Mouse (Mus musculus): ENCODE measurements around the gene Txndc2.

Gene Txndc2

DNA sequence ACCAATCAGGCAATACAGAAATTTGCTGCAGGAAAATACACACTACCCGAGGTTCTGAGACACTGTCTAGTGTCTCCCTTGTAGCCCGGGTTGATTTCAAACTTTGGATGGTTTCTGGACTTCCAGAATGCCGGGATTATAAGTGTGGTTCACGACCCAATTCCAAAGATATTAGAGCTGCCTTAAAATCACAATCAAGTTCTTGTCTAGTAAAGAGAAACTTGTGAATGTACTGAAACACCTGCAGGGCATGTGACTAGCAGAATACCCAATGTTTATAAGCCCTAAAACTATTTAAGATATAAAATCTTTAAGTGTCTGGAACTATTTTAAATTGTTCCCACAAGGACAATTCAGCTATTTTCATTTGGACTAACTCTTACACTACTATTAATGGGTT, 30.2 kb downstream of the Txndc2 start:
- no peak for DNase-seq

DNA sequence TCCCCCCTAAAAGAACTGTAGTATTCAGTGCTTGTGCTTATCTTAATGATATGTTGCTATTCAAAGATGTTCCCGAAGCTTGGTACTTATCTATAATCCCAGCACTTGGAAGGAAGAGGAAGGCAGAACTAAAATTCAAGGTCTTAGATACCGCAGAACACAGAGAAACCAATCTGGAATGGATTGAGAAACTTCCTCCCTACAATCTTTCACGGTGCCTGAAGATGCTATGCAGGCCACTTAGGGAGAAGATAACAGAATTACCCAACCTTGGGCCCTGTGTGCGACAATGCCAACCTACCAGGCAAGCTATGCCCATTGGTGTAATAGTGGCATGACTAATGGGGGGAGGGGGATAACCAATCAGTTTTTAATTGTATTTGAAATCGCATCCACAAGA, 33.2 kb downstream of the Txndc2 start:
- DNase-seq: no peak

DNA sequence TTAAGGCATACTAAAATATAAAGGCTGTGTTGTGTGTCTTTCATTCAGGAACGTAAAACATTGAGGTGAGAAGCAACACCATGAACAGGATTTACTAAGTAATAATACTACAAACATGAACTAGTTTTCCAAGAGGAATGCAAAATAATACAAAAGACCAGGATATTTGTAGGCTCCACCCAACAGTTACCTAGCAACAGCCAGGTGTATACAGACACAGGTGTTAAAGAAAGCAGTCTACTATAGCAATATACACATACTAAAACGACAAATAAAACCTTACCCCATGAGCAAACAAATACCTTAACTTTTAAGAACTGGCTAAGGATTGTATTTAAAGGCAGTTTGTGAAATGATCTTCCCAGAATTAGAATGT, 33.7 kb downstream of the Txndc2 start:
- DNase-seq: no peak

DNA sequence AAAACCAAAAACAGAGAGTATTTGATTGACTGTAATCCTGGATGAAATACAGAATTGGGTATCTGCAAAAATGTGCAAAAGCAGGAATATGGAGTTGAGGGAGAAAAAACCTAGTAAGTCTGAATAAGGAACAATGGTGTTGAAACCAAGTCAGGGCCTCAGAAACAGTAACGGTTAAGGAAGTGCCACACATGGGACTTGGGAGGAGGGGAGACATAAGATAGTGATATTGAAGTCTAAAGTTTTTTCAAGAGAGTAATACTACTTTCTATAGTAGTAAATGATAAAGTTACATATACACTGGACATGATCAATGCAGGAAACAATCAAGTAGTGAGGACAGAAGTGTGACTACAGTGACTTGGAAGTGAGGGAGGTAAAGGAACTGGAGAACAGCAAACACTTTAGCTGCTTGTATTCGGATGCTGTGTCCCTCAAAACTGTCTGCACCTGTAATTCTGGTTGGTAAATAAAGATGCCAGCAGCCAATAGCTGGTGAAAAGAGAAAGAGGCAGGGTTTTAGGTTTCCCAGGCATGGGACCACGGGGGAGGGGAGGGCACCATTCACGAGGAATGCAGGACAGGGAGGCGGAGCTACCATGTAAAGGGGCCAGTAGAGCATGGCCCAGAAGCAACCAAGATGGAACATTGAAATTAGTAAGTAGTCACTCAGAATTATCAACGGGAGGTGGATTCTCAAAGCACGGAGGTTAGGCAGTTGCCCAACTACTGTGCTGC, 34.2 kb downstream of the Txndc2 start:
- DNase-seq: peak; percentile 11

DNA sequence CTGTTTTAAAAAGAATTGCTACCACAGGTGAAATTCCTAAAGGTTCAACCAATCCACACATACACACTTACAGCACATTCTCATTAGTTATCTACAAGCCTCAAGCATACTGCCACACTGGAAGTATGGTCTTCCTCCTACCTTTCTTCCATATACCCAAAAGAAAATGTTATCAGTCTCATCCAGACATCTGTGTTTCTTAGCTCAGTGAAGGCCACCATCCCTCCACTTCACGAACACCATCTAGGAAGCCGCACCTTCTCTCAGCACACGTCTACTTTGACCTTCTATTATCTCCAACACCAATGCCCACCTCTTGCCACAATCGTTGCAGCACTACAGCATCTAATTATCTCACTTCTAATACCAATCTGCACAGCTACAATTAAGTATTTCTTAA, 36.0 kb downstream of the Txndc2 start:
- no peak for DNase-seq

DNA sequence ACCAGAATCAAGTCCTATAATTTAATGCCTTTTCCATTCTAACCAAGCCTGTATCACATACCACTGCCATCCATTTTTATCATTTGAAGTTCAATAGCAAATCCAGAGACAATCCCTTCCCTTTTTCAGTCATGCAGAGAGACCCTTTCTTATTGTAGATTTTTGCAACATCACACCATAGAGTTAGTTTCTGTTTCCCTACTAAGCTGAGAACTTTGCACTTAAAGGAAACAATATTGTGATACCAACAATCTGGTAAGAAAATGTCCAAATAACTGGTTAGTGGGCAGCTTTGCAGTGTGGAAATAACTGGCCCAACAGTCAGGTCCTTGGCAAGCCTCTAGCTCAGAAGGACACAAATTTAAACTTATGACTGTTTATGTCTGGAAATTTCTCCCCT, 37.1 kb downstream of the Txndc2 start:
- no peak for DNase-seq

DNA sequence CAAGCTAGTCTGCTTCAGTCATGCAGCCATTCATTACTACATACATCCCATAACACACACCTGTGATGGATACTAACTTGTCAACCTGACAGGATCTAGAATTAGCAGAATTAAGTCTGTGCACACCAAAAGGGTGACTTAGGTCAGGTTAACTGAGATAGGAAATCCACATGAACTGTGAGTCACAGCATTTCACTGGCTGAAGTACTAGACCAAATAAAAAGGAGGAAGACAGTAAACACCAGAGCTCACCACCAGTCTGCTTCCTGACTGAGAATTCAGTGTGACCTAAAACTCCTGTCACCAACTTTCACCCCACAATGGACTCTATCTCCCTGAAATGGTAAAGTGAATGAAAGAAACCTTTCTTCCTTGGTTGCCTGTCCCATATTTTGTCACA, 37.7 kb downstream of the Txndc2 start:
- no peak for DNase-seq

DNA sequence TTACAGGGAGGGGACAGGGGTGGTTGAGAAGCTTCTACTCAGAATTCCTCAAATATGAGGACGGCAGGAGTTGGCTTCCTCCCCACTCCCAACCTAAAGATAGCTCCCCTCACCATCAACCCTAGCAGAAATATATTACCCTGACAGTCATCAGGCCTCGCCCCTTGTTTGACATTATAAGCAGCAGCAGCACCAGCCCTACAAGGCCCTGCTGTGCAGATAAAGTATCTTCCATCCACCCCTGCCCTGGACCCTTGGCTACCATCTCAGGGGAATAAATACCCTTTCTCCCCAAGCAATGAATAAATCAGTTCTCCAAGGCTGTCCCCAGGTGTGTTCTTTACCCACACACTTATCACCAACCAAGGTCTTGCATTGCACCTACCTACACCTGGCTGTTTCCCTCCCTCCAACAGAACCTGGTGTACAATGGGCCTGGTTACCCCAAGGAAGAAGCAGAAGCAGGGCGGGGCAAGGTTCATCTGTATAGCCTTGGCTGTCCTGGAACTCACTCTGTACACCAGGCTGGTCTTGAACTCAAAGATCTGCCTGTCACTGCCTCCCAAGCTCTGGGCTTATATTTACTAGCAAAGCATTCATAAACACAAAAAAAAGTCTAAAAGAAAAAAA, 44.0 kb downstream of the Txndc2 start:
- no peak for DNase-seq

DNA sequence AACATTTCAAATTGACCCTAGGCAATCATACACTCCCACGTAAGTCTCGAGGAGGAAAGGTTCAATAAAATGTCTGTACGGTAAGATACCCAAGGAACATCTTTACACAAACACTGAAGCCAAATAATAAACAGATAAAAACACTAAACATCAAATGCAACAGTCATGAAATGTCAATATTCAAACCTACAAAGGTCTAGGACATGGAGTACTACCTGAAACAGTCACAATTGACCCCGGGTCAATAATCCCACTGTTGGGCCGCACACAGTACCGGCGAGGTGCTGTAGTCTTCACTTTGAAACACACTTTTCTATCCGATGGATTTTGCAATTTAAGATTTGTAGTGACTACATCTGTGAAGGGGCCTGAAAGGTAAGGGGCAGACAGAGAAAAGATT, 47.3 kb downstream of the Txndc2 start:
- no peak for DNase-seq
